Mouse (Mus musculus) G1E (cell line): ENCODE data around the gene Dnpep. TPM values are rescaled to one million over a fixed set of nuclear protein-coding genes. Genes with fewer than 3 reads are reported as not detected.

ENCODE experiments used
- ATAC-seq: 2 replicates; pipeline ENCODE4 v1.8.0; 2016; ENCODE audit warnings: mild to moderate bottlenecking; ENCODE audit not compliant: insufficient number of reproducible peaks, poor library complexity, low FRiP score, severe bottlenecking; ENCODE audit errors: extremely low read depth
- DNase-seq: peaks from one replicate; pipeline ENCODE4 v3.0.0; 2012; ENCODE audit warnings: low spot score
- H3K27me3 ChIP-seq: 2 replicates; pipeline ENCODE4 v1.6.1; 2012; ENCODE audit warnings: mild to moderate bottlenecking, low read length, inconsistent platforms; ENCODE audit not compliant: insufficient read depth
- H3K36me3 ChIP-seq: replicated peaks from 2 replicates; pipeline ENCODE3; 2012; ENCODE audit warnings: mild to moderate bottlenecking, inconsistent platforms
- H3K4me1 ChIP-seq: 2 replicates; pipeline ENCODE4 v1.6.1; 2012; ENCODE audit warnings: low read depth, low read length, inconsistent platforms, mixed read lengths; ENCODE audit not compliant: insufficient read depth
- H3K4me3 ChIP-seq: 2 replicates; pipeline ENCODE4 v1.5.1; 2012; ENCODE audit warnings: low read depth, mild to moderate bottlenecking, inconsistent platforms, low read length, moderate library complexity, mixed read lengths
- H3K9me3 ChIP-seq: replicated peaks from 2 replicates; pipeline ENCODE4 v1.6.1; 2012; ENCODE audit warnings: inconsistent platforms
- CTCF ChIP-seq: IDR thresholded peaks from 2 replicates; pipeline ENCODE4 v1.5.1; 2012; ENCODE audit warnings: low read depth, low read length, inconsistent platforms, mixed read lengths
- GATA1 ChIP-seq: IDR thresholded peaks from 2 replicates; pipeline ENCODE4 v1.6.1; 2012; ENCODE audit warnings: borderline replicate concordance, low read length, inconsistent platforms, mixed read lengths
- GATA2 ChIP-seq: IDR thresholded peaks from 2 replicates; pipeline ENCODE4 v1.6.1; 2012; ENCODE audit warnings: low read depth, low read length, inconsistent platforms, borderline replicate concordance
- POLR2AphosphoS5 ChIP-seq: IDR thresholded peaks from 2 replicates; pipeline ENCODE4 v1.6.1; 2012; ENCODE audit warnings: low read depth, low read length, inconsistent platforms; ENCODE audit not compliant: insufficient replicate concordance
- TAL1 ChIP-seq: conservative IDR thresholded peaks from 2 replicates; pipeline ENCODE4 v1.6.1; 2012; ENCODE audit warnings: low read depth, low read length, inconsistent platforms, mixed read lengths
- polyA plus RNA-seq: library from polyadenylated mRNA; stranded (reverse); fragments of >175 nt; gene quantifications from 2 replicates; pipeline ENCODE4 v1.2.3, GENCODE M21; 2012
- total RNA-seq, 2 experiments: library from RNA; stranded (forward) in 1 of 2; stranded (reverse) in 1 of 2; fragments of 200-1000 nt in 1 of 2; fragments of >200 nt in 1 of 2; fragmentation: Nextera tagmentation in 1 of 2; gene quantifications; 2 replicates each; pipeline ENCODE4 v1.2.3; 2014 to 2017

The Dnpep gene
- total and polyA plus RNA-seq, 3 experiments: 38.7 to 79.0 (median 73.7) TPM

GRCm38 (mm10) chr1:75262969-75263951 is 54.5 kb downstream of the Dnpep start:
- H3K27me3 ChIP-seq: peaks cover 15% of the 10 kb centered on the region
- no peaks in the 10 kb centered on the region for H3K9me3 ChIP-seq
- no peaks in the 10 kb centered on the region for H3K36me3 ChIP-seq
- peaks cover 3% of the 10 kb centered on the region; the same call in 1 of the 2 replicates for H3K4me1 ChIP-seq
- DNase-seq: peak; percentile 83
- no peak overlapping the region for H3K4me3 ChIP-seq
- ATAC-seq: no peak
- no peak for TF ChIP-seq GATA1
- TF ChIP-seq CTCF: no peak
- no peak for TF ChIP-seq GATA2
- no peak for TF ChIP-seq TAL1
- TF ChIP-seq POLR2AphosphoS5: no peak

GRCm38 (mm10) chr1:75261278-75261677 is 56.5 kb downstream of the Dnpep start:
- Histone ChIP-seq H3K9me3 (no peaks in the 10 kb centered on the region), H3K4me3 (no peak overlapping the region), H3K36me3 (no peaks in the 10 kb centered on the region), H3K27me3 (peaks cover 23% of the 10 kb centered on the region), H3K4me1 (peaks cover 3% of the 10 kb centered on the region; the same call in 1 of the 2 replicates)
- TF ChIP-seq GATA1 (no peak), POLR2AphosphoS5 (no peak), TAL1 (no peak), CTCF (no peak), GATA2 (no peak)
- ATAC-seq (no peak), DNase-seq (no peak)

Other genes starting within 250 kb of the Dnpep start
Only the 20 nearest of the 25 such genes appear.
- 0.83 and 1.5 TPM in 2 replicates for gene Slc23a3, start 184.1 kb downstream of the Dnpep start, total RNA-seq (2014; fragmentation: Nextera tagmentation)
- 0.22 and 0.29 TPM in 2 replicates for gene Slc23a3, start 184.1 kb downstream of the Dnpep start, total RNA-seq (2017)
- 0.03 TPM in 1 of 2 replicates, not detected in the other for gene Slc23a3, start 184.1 kb downstream of the Dnpep start, polyA plus RNA-seq
- 77.3 and 93.4 TPM in 2 replicates for gene Cnppd1, start 175.3 kb downstream of the Dnpep start, total RNA-seq (2014; fragmentation: Nextera tagmentation)
- 140 and 143 TPM in 2 replicates for gene Cnppd1, start 175.3 kb downstream of the Dnpep start, total RNA-seq (2017)
- gene Cnppd1, start 175.3 kb downstream of the Dnpep start, polyA plus RNA-seq: 83.2 and 105 TPM in 2 replicates
- gene Retreg2, start 175.2 kb downstream of the Dnpep start, total RNA-seq (2014; fragmentation: Nextera tagmentation): 85.7 and 93.8 TPM in 2 replicates
- 111 and 120 TPM in 2 replicates for gene Retreg2, start 175.2 kb downstream of the Dnpep start, total RNA-seq (2017)
- gene Retreg2, start 175.2 kb downstream of the Dnpep start, polyA plus RNA-seq: 101 and 112 TPM in 2 replicates
- 45.8 and 58.0 TPM in 2 replicates for gene Zfand2b, start 149.3 kb downstream of the Dnpep start, total RNA-seq (2014; fragmentation: Nextera tagmentation)
- 47.7 and 53.7 TPM in 2 replicates for gene Zfand2b, start 149.3 kb downstream of the Dnpep start, total RNA-seq (2017)
- gene Zfand2b, start 149.3 kb downstream of the Dnpep start, polyA plus RNA-seq: 21.0 and 24.2 TPM in 2 replicates
- 19.5 and 132 TPM in 2 replicates for gene Abcb6, start 137.6 kb downstream of the Dnpep start, total RNA-seq (2014; fragmentation: Nextera tagmentation)
- gene Abcb6, start 137.6 kb downstream of the Dnpep start, total RNA-seq (2017): 25.0 and 28.1 TPM in 2 replicates
- 5.4 and 9.5 TPM in 2 replicates for gene Abcb6, start 137.6 kb downstream of the Dnpep start, polyA plus RNA-seq
- gene Ankzf1, start 125.8 kb downstream of the Dnpep start, total RNA-seq (2014; fragmentation: Nextera tagmentation): 47.5 and 50.4 TPM in 2 replicates
- gene Ankzf1, start 125.8 kb downstream of the Dnpep start, total RNA-seq (2017): 57.4 and 69.3 TPM in 2 replicates
- 17.0 and 22.9 TPM in 2 replicates for gene Ankzf1, start 125.8 kb downstream of the Dnpep start, polyA plus RNA-seq
- gene Atg9a, start 125.8 kb downstream of the Dnpep start, total RNA-seq (2014; fragmentation: Nextera tagmentation): 40.0 and 46.2 TPM in 2 replicates
- gene Atg9a, start 125.8 kb downstream of the Dnpep start, total RNA-seq (2017): 16.2 and 16.3 TPM in 2 replicates
- 34.2 and 47.5 TPM in 2 replicates for gene Atg9a, start 125.8 kb downstream of the Dnpep start, polyA plus RNA-seq
- gene Glb1l, start 107.2 kb downstream of the Dnpep start, total RNA-seq (2014; fragmentation: Nextera tagmentation): 10.1 and 19.2 TPM in 2 replicates
- 11.0 and 12.5 TPM in 2 replicates for gene Glb1l, start 107.2 kb downstream of the Dnpep start, total RNA-seq (2017)
- 0.29 and 0.83 TPM in 2 replicates for gene Glb1l, start 107.2 kb downstream of the Dnpep start, polyA plus RNA-seq
- 59.4 and 78.2 TPM in 2 replicates for gene Stk16, start 107.2 kb downstream of the Dnpep start, total RNA-seq (2014; fragmentation: Nextera tagmentation)
- 70.7 and 72.6 TPM in 2 replicates for gene Stk16, start 107.2 kb downstream of the Dnpep start, total RNA-seq (2017)
- 114 and 133 TPM in 2 replicates for gene Stk16, start 107.2 kb downstream of the Dnpep start, polyA plus RNA-seq
- gene Tuba4a, start 98.1 kb downstream of the Dnpep start, total RNA-seq (2014; fragmentation: Nextera tagmentation): 201 and 287 TPM in 2 replicates
- 156 and 175 TPM in 2 replicates for gene Tuba4a, start 98.1 kb downstream of the Dnpep start, total RNA-seq (2017)
- 38.6 and 61.0 TPM in 2 replicates for gene Tuba4a, start 98.1 kb downstream of the Dnpep start, polyA plus RNA-seq
- gene A630095N17Rik, start 85.9 kb downstream of the Dnpep start, total RNA-seq (2014; fragmentation: Nextera tagmentation): not detected in 2 replicates
- not detected in 2 replicates for gene A630095N17Rik, start 85.9 kb downstream of the Dnpep start, total RNA-seq (2017)
- not detected in 2 replicates for gene A630095N17Rik, start 85.9 kb downstream of the Dnpep start, polyA plus RNA-seq
- gene Dnajb2, start 81.6 kb downstream of the Dnpep start, total RNA-seq (2014; fragmentation: Nextera tagmentation): 15.4 and 63.3 TPM in 2 replicates
- 13.9 and 15.6 TPM in 2 replicates for gene Dnajb2, start 81.6 kb downstream of the Dnpep start, total RNA-seq (2017)
- gene Dnajb2, start 81.6 kb downstream of the Dnpep start, polyA plus RNA-seq: 9.1 and 11.1 TPM in 2 replicates
- gene Ptprn, start 53.5 kb downstream of the Dnpep start, total RNA-seq (2014; fragmentation: Nextera tagmentation): not detected in 2 replicates
- gene Ptprn, start 53.5 kb downstream of the Dnpep start, total RNA-seq (2017): 0.11 TPM in 1 of 2 replicates, not detected in the other
- 0.03 and 0.08 TPM in 2 replicates for gene Ptprn, start 53.5 kb downstream of the Dnpep start, polyA plus RNA-seq
- not detected in 2 replicates for gene Resp18, start 39.6 kb downstream of the Dnpep start, total RNA-seq (2014; fragmentation: Nextera tagmentation)
- gene Resp18, start 39.6 kb downstream of the Dnpep start, total RNA-seq (2017): not detected in 2 replicates
- not detected in 2 replicates for gene Resp18, start 39.6 kb downstream of the Dnpep start, polyA plus RNA-seq
- 12.9 and 19.0 TPM in 2 replicates for gene Des, start 42.3 kb upstream of the Dnpep start, total RNA-seq (2014; fragmentation: Nextera tagmentation)
- gene Des, start 42.3 kb upstream of the Dnpep start, total RNA-seq (2017): 3.4 and 5.6 TPM in 2 replicates
- 12.7 and 13.8 TPM in 2 replicates for gene Des, start 42.3 kb upstream of the Dnpep start, polyA plus RNA-seq
- gene Speg, start 57.3 kb upstream of the Dnpep start, total RNA-seq (2014; fragmentation: Nextera tagmentation): 1.9 and 7.7 TPM in 2 replicates
- gene Speg, start 57.3 kb upstream of the Dnpep start, total RNA-seq (2017): 1.9 and 2.3 TPM in 2 replicates
- 10.3 and 12.6 TPM in 2 replicates for gene Speg, start 57.3 kb upstream of the Dnpep start, polyA plus RNA-seq
- gene Gmppa, start 117.9 kb upstream of the Dnpep start, total RNA-seq (2014; fragmentation: Nextera tagmentation): 179 and 182 TPM in 2 replicates
- 178 and 183 TPM in 2 replicates for gene Gmppa, start 117.9 kb upstream of the Dnpep start, total RNA-seq (2017)
- gene Gmppa, start 117.9 kb upstream of the Dnpep start, polyA plus RNA-seq: 328 and 349 TPM in 2 replicates
- gene Asic4, start 132.4 kb upstream of the Dnpep start, total RNA-seq (2014; fragmentation: Nextera tagmentation): 1.1 and 2.9 TPM in 2 replicates
- 1.7 and 2.6 TPM in 2 replicates for gene Asic4, start 132.4 kb upstream of the Dnpep start, total RNA-seq (2017)
- gene Asic4, start 132.4 kb upstream of the Dnpep start, polyA plus RNA-seq: 8.7 and 8.8 TPM in 2 replicates
- 19.9 and 23.6 TPM in 2 replicates for gene Chpf, start 161.3 kb upstream of the Dnpep start, total RNA-seq (2014; fragmentation: Nextera tagmentation)
- gene Chpf, start 161.3 kb upstream of the Dnpep start, total RNA-seq (2017): 12.0 and 16.6 TPM in 2 replicates
- gene Chpf, start 161.3 kb upstream of the Dnpep start, polyA plus RNA-seq: 119 and 121 TPM in 2 replicates
- 0.30 TPM in 1 of 2 replicates, not detected in the other for gene Tmem198, start 161.5 kb upstream of the Dnpep start, total RNA-seq (2014; fragmentation: Nextera tagmentation)
- 0.76 and 1.1 TPM in 2 replicates for gene Tmem198, start 161.5 kb upstream of the Dnpep start, total RNA-seq (2017)
- gene Tmem198, start 161.5 kb upstream of the Dnpep start, polyA plus RNA-seq: 4.0 and 4.8 TPM in 2 replicates